Mouse (Mus musculus) MEL (cell line): ENCODE data around the gene Babam1. TPM values are rescaled to one million over a fixed set of nuclear protein-coding genes. Genes with fewer than 3 reads are reported as not detected.

Experiments
- CHD2 ChIP-seq: IDR thresholded peaks from 2 replicates; pipeline ENCODE4 v1.6.1; 2011; ENCODE audit warnings: low read length, improper control_type of control experiment
- CTCF ChIP-seq, 3 experiments: IDR thresholded peaks in 2 of 3; conservative IDR thresholded peaks in 1 of 3; 2 replicates each; pipeline ENCODE4 v1.5.1; 2011 to 2012; ENCODE audit warnings: low read length in 3 of 3, low read depth in 2 of 3, mild to moderate bottlenecking in 2 of 3, improper control_type of control experiment in 1 of 3, inconsistent platforms in 1 of 3, mixed read lengths in 1 of 3, moderate library complexity in 1 of 3; ENCODE audit not compliant: control insufficient read depth in 1 of 3, insufficient read depth in 1 of 3, poor library complexity in 1 of 3, severe bottlenecking in 1 of 3
- E2F4 ChIP-seq: IDR thresholded peaks from 2 replicates; pipeline ENCODE4 v1.6.1; 2011; ENCODE audit warnings: low read depth, low read length, improper control_type of control experiment, borderline replicate concordance
- ELF1 ChIP-seq: IDR thresholded peaks from 2 replicates; pipeline ENCODE4 v1.6.1; 2014; ENCODE audit warnings: low read depth, mild to moderate bottlenecking, inconsistent platforms, low read length, improper control_type of control experiment, moderate library complexity
- ETS1 ChIP-seq: IDR thresholded peaks from 2 replicates; pipeline ENCODE4 v1.6.1; 2012; ENCODE audit warnings: low read depth, mild to moderate bottlenecking, inconsistent platforms, low read length, improper control_type of control experiment, moderate library complexity
- JUND ChIP-seq: IDR thresholded peaks from 2 replicates; pipeline ENCODE4 v1.6.1; 2011; ENCODE audit warnings: low read depth, mild to moderate bottlenecking, improper control_type of control experiment, low read length
- MAX ChIP-seq: IDR thresholded peaks from 2 replicates; pipeline ENCODE4 v1.6.1; 2011; ENCODE audit warnings: low read length, improper control_type of control experiment
- MAZ ChIP-seq: IDR thresholded peaks from 2 replicates; pipeline ENCODE4 v1.6.1; 2012; ENCODE audit warnings: low read depth, mild to moderate bottlenecking, inconsistent platforms, low read length, improper control_type of control experiment
- MEF2A ChIP-seq: IDR thresholded peaks from 2 replicates; pipeline ENCODE4 v1.6.1; 2014; ENCODE audit warnings: low read depth, mild to moderate bottlenecking, inconsistent platforms, low read length, improper control_type of control experiment; ENCODE audit not compliant: poor library complexity, insufficient replicate concordance, severe bottlenecking; ENCODE audit errors: extremely low read depth
- MXI1 ChIP-seq: IDR thresholded peaks from 2 replicates; pipeline ENCODE4 v1.6.1; 2011; ENCODE audit warnings: mild to moderate bottlenecking, low read depth, low read length, improper control_type of control experiment
- MYB ChIP-seq: IDR thresholded peaks from 2 replicates; pipeline ENCODE4 v1.6.1; 2011; ENCODE audit warnings: mild to moderate bottlenecking, low read depth, low read length, improper control_type of control experiment
- MYC ChIP-seq: IDR thresholded peaks from 2 replicates; pipeline ENCODE4 v1.6.1; 2011; ENCODE audit warnings: low read depth, mild to moderate bottlenecking, low read length, improper control_type of control experiment, moderate library complexity
- NELFE ChIP-seq: IDR thresholded peaks from 2 replicates; pipeline ENCODE4 v1.6.1; 2011; ENCODE audit warnings: low read depth, low read length, improper control_type of control experiment
- NRF1 ChIP-seq: IDR thresholded peaks from 2 replicates; pipeline ENCODE4 v1.6.1; 2014; ENCODE audit warnings: low read depth, mild to moderate bottlenecking, inconsistent platforms, low read length, improper control_type of control experiment, moderate library complexity; ENCODE audit not compliant: poor library complexity, insufficient read depth, severe bottlenecking
- POLR2A ChIP-seq, 2 experiments: IDR thresholded peaks; 2 replicates each; pipeline ENCODE4 v1.6.1; 2011 to 2012; ENCODE audit warnings: low read length in 2 of 2, mild to moderate bottlenecking in 2 of 2, control low read depth in 1 of 2, improper control_type of control experiment in 1 of 2, low read depth in 1 of 2, moderate library complexity in 1 of 2; ENCODE audit not compliant: control insufficient read depth in 1 of 2, insufficient read depth in 1 of 2, poor library complexity in 1 of 2
- RAD21 ChIP-seq: IDR thresholded peaks from 2 replicates; pipeline ENCODE4 v1.6.1; 2011; ENCODE audit warnings: mild to moderate bottlenecking, low read depth, low read length, improper control_type of control experiment
- RCOR1 ChIP-seq: IDR thresholded peaks from 2 replicates; pipeline ENCODE4 v1.6.1; 2012; ENCODE audit warnings: low read depth, mild to moderate bottlenecking, inconsistent platforms, low read length, improper control_type of control experiment
- TAL1 ChIP-seq: IDR thresholded peaks from 2 replicates; pipeline ENCODE4 v1.6.1; 2012; ENCODE audit warnings: mild to moderate bottlenecking, inconsistent platforms, low read length, moderate library complexity, mixed read lengths
- TCF12 ChIP-seq: IDR thresholded peaks from 2 replicates; pipeline ENCODE4 v1.6.1; 2014; ENCODE audit warnings: low read depth, mild to moderate bottlenecking, inconsistent platforms, low read length, improper control_type of control experiment, moderate library complexity
- USF1 ChIP-seq: IDR thresholded peaks from 2 replicates; pipeline ENCODE4 v1.6.1; 2014; ENCODE audit warnings: low read depth, mild to moderate bottlenecking, inconsistent platforms, low read length, improper control_type of control experiment, moderate library complexity
- USF2 ChIP-seq, 2 experiments: IDR thresholded peaks; 2 replicates each; pipeline ENCODE4 v1.6.1; 2011 to 2012; ENCODE audit warnings: improper control_type of control experiment in 2 of 2, low read length in 2 of 2, borderline replicate concordance in 1 of 2, inconsistent platforms in 1 of 2, low read depth in 1 of 2, mild to moderate bottlenecking in 1 of 2; ENCODE audit not compliant: insufficient read depth in 1 of 2
- ZKSCAN1 ChIP-seq: IDR thresholded peaks from 2 replicates; pipeline ENCODE4 v1.6.1; 2012; ENCODE audit warnings: low read depth, mild to moderate bottlenecking, inconsistent platforms, low read length, improper control_type of control experiment, moderate library complexity
- ZNF384 ChIP-seq: IDR thresholded peaks from 2 replicates; pipeline ENCODE4 v1.6.1; 2012; ENCODE audit warnings: low read depth, mild to moderate bottlenecking, inconsistent platforms, low read length, improper control_type of control experiment
- polyA plus RNA-seq, 2 experiments: library from polyadenylated mRNA; stranded (reverse) in 1 of 2; unstranded in 1 of 2; fragments of >175 nt in 1 of 2; fragments of >200 nt in 1 of 2; gene quantifications; 2 replicates each; pipeline versions ENCODE4 v1.2.1 to v1.2.4; 2012; ENCODE audit warnings: low replicate concordance in 2 of 2, low read depth in 1 of 2; ENCODE audit not compliant: insufficient read length in 2 of 2, insufficient read depth in 1 of 2, missing spikeins in 1 of 2
- total RNA-seq: library from RNA; depleted of rRNA; stranded (reverse); fragments of 300-350 nt; gene quantifications from 2 replicates; pipeline ENCODE4 v1.2.3, GENCODE M21; 2012

Gene Babam1
- total and polyA plus RNA-seq, 3 experiments: 54.5 to 132 TPM; not detected in 1

- TF ChIP-seq ZKSCAN1 (no peak), CTCF (IDR thresholded peaks at IDR 0.05 in 2 of 3, conservative IDR thresholded peaks at IDR 0.05 in 1 of 3; ENCODE audit: control insufficient read depth in 1 of 3, insufficient read depth in 1 of 3, low read depth in 2 of 3, low read length in 3 of 3, poor library complexity in 1 of 3, severe bottlenecking in 1 of 3) (no peak), MAZ (peak; percentile 80), ELF1 (peak; percentile 99), E2F4 (peak; percentile 72; the same call in 1 of the 2 replicates), MYB (no peak), NELFE (peak; percentile 73; the same call in 1 of the 2 replicates), CHD2 (no peak; the same call in 1 of the 2 replicates), NRF1 (peak; percentile 59), USF2 (IDR thresholded peaks at IDR 0.05; ENCODE audit: borderline replicate concordance in 1 of 2, insufficient read depth in 1 of 2, low read depth in 1 of 2, low read length in 2 of 2) (no peak), TAL1 (no peak), POLR2A (IDR thresholded peaks at IDR 0.05; ENCODE audit: control insufficient read depth in 1 of 2, insufficient read depth in 1 of 2, low read depth in 1 of 2, low read length in 2 of 2, poor library complexity in 1 of 2) (peak; percentile 38 to 79; a peak in 1 of 4 replicates), MYC (peak; percentile 95), TCF12 (peak; percentile 53), MAX (peak; percentile 96), ZNF384 (no peak), RCOR1 (no peak), MXI1 (peak; percentile 96), MEF2A (no peak), RAD21 (no peak), JUND (no peak), ETS1 (peak; percentile 34; the same call in 1 of the 2 replicates), USF1 (peak; percentile 50; the same call in 1 of the 2 replicates)
Observed at GRCm38 (mm10) chr8:71366771-71367528, 29.7 kb upstream of the Babam1 start, which contains the start of gene Use1 (continued).
